Mouse (Mus musculus) adrenal gland, adult 2 months (tissue): ENCODE results near the gene Fat3. TPM values are rescaled to one million over a fixed set of nuclear protein-coding genes. Genes with fewer than 3 reads are reported as not detected.

Source experiments
- DNase-seq: peaks from one replicate; pipeline ENCODE4 v3.0.0; 2021
- polyA plus RNA-seq: library from polyadenylated mRNA; depleted of rRNA; stranded (reverse); fragments of >200 nt; gene quantifications from 2 replicates; pipeline ENCODE4 v1.2.3, GENCODE M21; 2012
- total RNA-seq, 2 experiments: library from RNA; stranded (reverse); gene quantifications; 2 replicates each; pipeline ENCODE4 v1.2.3; 2021

The Fat3 gene
- total and polyA plus RNA-seq, 3 experiments, result 0.99 to 3.0 (median 2.5) TPM

DNA sequence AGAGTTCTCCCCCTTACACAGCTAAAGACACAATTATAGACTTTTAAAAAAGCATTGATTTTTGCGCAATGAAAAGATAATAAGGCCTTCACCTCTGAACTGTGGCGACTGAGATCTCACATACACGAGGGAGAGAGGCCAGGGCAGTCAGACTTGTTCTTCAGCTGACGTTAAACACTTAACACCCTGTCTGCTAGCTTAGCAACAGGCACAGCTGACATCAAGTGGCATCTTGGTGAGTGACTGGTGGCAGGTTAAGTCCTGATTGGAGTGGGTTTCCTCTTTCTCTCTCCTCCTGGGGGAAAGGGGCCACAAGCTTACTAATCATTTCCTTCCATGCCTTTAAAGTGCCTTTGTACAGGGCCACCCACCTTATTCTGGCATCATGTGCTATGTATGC, 631.1 kb downstream of the Fat3 start:
- DNase-seq, result no peak

GRCm38 (mm10) chr9:15869456-15869855, 631.6 kb downstream of the Fat3 start:
- DNase-seq, result no peak

- DNase-seq, result no peak
Measured at GRCm38 (mm10) chr9:15866280-15867072, 634.6 kb downstream of the Fat3 start.

DNA sequence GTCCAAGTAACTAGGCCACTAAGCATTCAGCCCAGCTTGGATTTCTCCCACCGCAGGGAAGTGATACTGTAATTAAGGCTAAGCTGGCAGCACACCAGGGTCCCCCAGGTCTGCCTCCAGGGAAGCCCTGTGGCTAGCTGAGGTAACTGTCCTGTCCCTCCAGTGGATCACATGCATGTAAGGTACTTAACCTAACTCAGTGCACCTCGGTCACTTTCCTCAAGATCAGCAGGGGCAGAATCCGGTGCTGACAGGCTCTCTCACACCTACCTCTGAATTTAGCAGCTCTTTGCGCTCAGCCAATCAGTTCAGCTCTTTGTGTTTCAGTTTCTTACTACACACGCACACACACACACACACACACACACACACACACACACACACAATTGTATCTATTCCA, 639.7 kb downstream of the Fat3 start:
- DNase-seq, result no peak
